Mouse (Mus musculus) MEL (cell line): ENCODE measurements around the gene Rbfox3. TPM values are rescaled to one million over a fixed set of nuclear protein-coding genes. Genes with fewer than 3 reads are reported as not detected.

Experiments
- DNase-seq: peaks from one replicate; pipeline ENCODE4 v3.0.0; 2011; ENCODE audit warnings: low read depth, low spot score
- H3K27ac ChIP-seq: 2 replicates; pipeline ENCODE4 v1.5.1; 2012; ENCODE audit warnings: low read depth, mild to moderate bottlenecking, control low read depth, low read length, moderate library complexity; ENCODE audit not compliant: control insufficient read depth
- H3K27me3 ChIP-seq, 2 experiments: fragments of 150-350 bp in 1 of 2; sonication (generic) in 1 of 2; 2 replicates each; pipeline ENCODE4 v1.6.1; 2012; ENCODE audit warnings: low read length in 2 of 2, mild to moderate bottlenecking in 2 of 2, improper control_type of control experiment in 1 of 2, moderate library complexity in 1 of 2; ENCODE audit not compliant: insufficient read depth in 2 of 2, control insufficient read depth in 1 of 2
- H3K36me3 ChIP-seq, 2 experiments: 2 replicates each; pipeline ENCODE4 v1.6.1; 2012 to 2014; ENCODE audit warnings: low read length in 2 of 2, improper control_type of control experiment in 1 of 2, inconsistent platforms in 1 of 2, mild to moderate bottlenecking in 1 of 2; ENCODE audit not compliant: insufficient read depth in 2 of 2, control insufficient read depth in 1 of 2
- H3K4me1 ChIP-seq, 2 experiments: fragments of 150-350 bp in 1 of 2; sonication (generic) in 1 of 2; 2 replicates each; pipeline ENCODE4 v1.6.1; 2012; ENCODE audit warnings: low read length in 2 of 2, improper control_type of control experiment in 1 of 2, mild to moderate bottlenecking in 1 of 2; ENCODE audit not compliant: insufficient read depth in 2 of 2, control insufficient read depth in 1 of 2
- H3K4me3 ChIP-seq, 2 experiments: fragments of 150-350 bp in 1 of 2; sonication (generic) in 1 of 2; 2 replicates each; pipeline ENCODE4 v1.5.1; 2012; ENCODE audit warnings: low read depth in 2 of 2, low read length in 2 of 2, mild to moderate bottlenecking in 2 of 2, moderate library complexity in 2 of 2, control low read depth in 1 of 2, improper control_type of control experiment in 1 of 2; ENCODE audit not compliant: control insufficient read depth in 1 of 2, insufficient read depth in 1 of 2
- H3K79me2 ChIP-seq: 2 replicates; pipeline ENCODE4 v1.6.1; 2012; ENCODE audit warnings: mild to moderate bottlenecking, low read length, moderate library complexity; ENCODE audit not compliant: control insufficient read depth, poor library complexity, insufficient read depth
- H3K9ac ChIP-seq: 2 replicates; pipeline ENCODE4 v1.6.1; 2012; ENCODE audit warnings: low read depth, mild to moderate bottlenecking, control low read depth, low read length, moderate library complexity; ENCODE audit not compliant: control insufficient read depth, poor library complexity, severe bottlenecking
- H3K9me3 ChIP-seq: fragments of 150-350 bp; sonication (generic); replicated peaks from 2 replicates; pipeline ENCODE4 v1.6.1; 2012; ENCODE audit warnings: mild to moderate bottlenecking, low read length, improper control_type of control experiment, moderate library complexity; ENCODE audit not compliant: insufficient read depth
- BHLHE40 ChIP-seq: IDR thresholded peaks from 2 replicates; pipeline ENCODE4 v1.6.1; 2012; ENCODE audit warnings: low read depth, mild to moderate bottlenecking, inconsistent platforms, low read length, improper control_type of control experiment, borderline replicate concordance
- CHD1 ChIP-seq: IDR thresholded peaks from 2 replicates; pipeline ENCODE4 v1.6.1; 2012; ENCODE audit warnings: low read depth, mild to moderate bottlenecking, inconsistent platforms, low read length, improper control_type of control experiment
- CHD2 ChIP-seq: IDR thresholded peaks from 2 replicates; pipeline ENCODE4 v1.6.1; 2011; ENCODE audit warnings: low read length, improper control_type of control experiment
- CTCF ChIP-seq, 3 experiments: IDR thresholded peaks in 2 of 3; conservative IDR thresholded peaks in 1 of 3; 2 replicates each; pipeline ENCODE4 v1.5.1; 2011 to 2012; ENCODE audit warnings: low read length in 3 of 3, low read depth in 2 of 3, mild to moderate bottlenecking in 2 of 3, improper control_type of control experiment in 1 of 3, inconsistent platforms in 1 of 3, mixed read lengths in 1 of 3, moderate library complexity in 1 of 3; ENCODE audit not compliant: control insufficient read depth in 1 of 3, insufficient read depth in 1 of 3, poor library complexity in 1 of 3, severe bottlenecking in 1 of 3
- E2F4 ChIP-seq: IDR thresholded peaks from 2 replicates; pipeline ENCODE4 v1.6.1; 2011; ENCODE audit warnings: low read depth, low read length, improper control_type of control experiment, borderline replicate concordance
- ELF1 ChIP-seq: IDR thresholded peaks from 2 replicates; pipeline ENCODE4 v1.6.1; 2014; ENCODE audit warnings: low read depth, mild to moderate bottlenecking, inconsistent platforms, low read length, improper control_type of control experiment, moderate library complexity
- JUND ChIP-seq: IDR thresholded peaks from 2 replicates; pipeline ENCODE4 v1.6.1; 2011; ENCODE audit warnings: low read depth, mild to moderate bottlenecking, improper control_type of control experiment, low read length
- KAT2A ChIP-seq: conservative IDR thresholded peaks from 2 replicates; pipeline ENCODE4 v1.6.1; 2012; ENCODE audit warnings: low read depth, low read length, improper control_type of control experiment, inconsistent platforms
- MEF2A ChIP-seq: IDR thresholded peaks from 2 replicates; pipeline ENCODE4 v1.6.1; 2014; ENCODE audit warnings: low read depth, mild to moderate bottlenecking, inconsistent platforms, low read length, improper control_type of control experiment; ENCODE audit not compliant: poor library complexity, insufficient replicate concordance, severe bottlenecking; ENCODE audit errors: extremely low read depth
- MXI1 ChIP-seq: IDR thresholded peaks from 2 replicates; pipeline ENCODE4 v1.6.1; 2011; ENCODE audit warnings: mild to moderate bottlenecking, low read depth, low read length, improper control_type of control experiment
- MYB ChIP-seq: IDR thresholded peaks from 2 replicates; pipeline ENCODE4 v1.6.1; 2011; ENCODE audit warnings: mild to moderate bottlenecking, low read depth, low read length, improper control_type of control experiment
- MYC ChIP-seq: IDR thresholded peaks from 2 replicates; pipeline ENCODE4 v1.6.1; 2011; ENCODE audit warnings: low read depth, mild to moderate bottlenecking, low read length, improper control_type of control experiment, moderate library complexity
- NRF1 ChIP-seq: IDR thresholded peaks from 2 replicates; pipeline ENCODE4 v1.6.1; 2014; ENCODE audit warnings: low read depth, mild to moderate bottlenecking, inconsistent platforms, low read length, improper control_type of control experiment, moderate library complexity; ENCODE audit not compliant: poor library complexity, insufficient read depth, severe bottlenecking
- POLR2A ChIP-seq, 2 experiments: IDR thresholded peaks; 2 replicates each; pipeline ENCODE4 v1.6.1; 2011 to 2012; ENCODE audit warnings: low read length in 2 of 2, mild to moderate bottlenecking in 2 of 2, control low read depth in 1 of 2, improper control_type of control experiment in 1 of 2, low read depth in 1 of 2, moderate library complexity in 1 of 2; ENCODE audit not compliant: control insufficient read depth in 1 of 2, insufficient read depth in 1 of 2, poor library complexity in 1 of 2
- RAD21 ChIP-seq: IDR thresholded peaks from 2 replicates; pipeline ENCODE4 v1.6.1; 2011; ENCODE audit warnings: mild to moderate bottlenecking, low read depth, low read length, improper control_type of control experiment
- SIN3A ChIP-seq: IDR thresholded peaks from 2 replicates; pipeline ENCODE4 v1.6.1; 2012; ENCODE audit warnings: low read length, improper control_type of control experiment, inconsistent platforms
- TBP ChIP-seq: IDR thresholded peaks from 2 replicates; pipeline ENCODE4 v1.8.0; 2011; ENCODE audit warnings: low read depth, low read length, improper control_type of control experiment
- UBTF ChIP-seq: IDR thresholded peaks from 2 replicates; pipeline ENCODE4 v1.6.1; 2012; ENCODE audit warnings: low read depth, mild to moderate bottlenecking, inconsistent platforms, low read length, improper control_type of control experiment, moderate library complexity, borderline replicate concordance; ENCODE audit not compliant: insufficient read depth
- USF2 ChIP-seq, 2 experiments: IDR thresholded peaks; 2 replicates each; pipeline ENCODE4 v1.6.1; 2011 to 2012; ENCODE audit warnings: improper control_type of control experiment in 2 of 2, low read length in 2 of 2, borderline replicate concordance in 1 of 2, inconsistent platforms in 1 of 2, low read depth in 1 of 2, mild to moderate bottlenecking in 1 of 2; ENCODE audit not compliant: insufficient read depth in 1 of 2
- ZC3H11A ChIP-seq: IDR thresholded peaks from 2 replicates; pipeline ENCODE4 v1.6.1; 2012; ENCODE audit warnings: low read depth, mild to moderate bottlenecking, inconsistent platforms, low read length, improper control_type of control experiment
- polyA plus RNA-seq, 2 experiments: library from polyadenylated mRNA; stranded (reverse) in 1 of 2; unstranded in 1 of 2; fragments of >175 nt in 1 of 2; fragments of >200 nt in 1 of 2; gene quantifications; 2 replicates each; pipeline versions ENCODE4 v1.2.1 to v1.2.4; 2012; ENCODE audit warnings: low replicate concordance in 2 of 2, low read depth in 1 of 2; ENCODE audit not compliant: insufficient read length in 2 of 2, insufficient read depth in 1 of 2, missing spikeins in 1 of 2
- total RNA-seq: library from RNA; depleted of rRNA; stranded (reverse); fragments of 300-350 nt; gene quantifications from 2 replicates; pipeline ENCODE4 v1.2.3, GENCODE M21; 2012

Gene Rbfox3
- total and polyA plus RNA-seq, 3 experiments: not detected

DNA sequence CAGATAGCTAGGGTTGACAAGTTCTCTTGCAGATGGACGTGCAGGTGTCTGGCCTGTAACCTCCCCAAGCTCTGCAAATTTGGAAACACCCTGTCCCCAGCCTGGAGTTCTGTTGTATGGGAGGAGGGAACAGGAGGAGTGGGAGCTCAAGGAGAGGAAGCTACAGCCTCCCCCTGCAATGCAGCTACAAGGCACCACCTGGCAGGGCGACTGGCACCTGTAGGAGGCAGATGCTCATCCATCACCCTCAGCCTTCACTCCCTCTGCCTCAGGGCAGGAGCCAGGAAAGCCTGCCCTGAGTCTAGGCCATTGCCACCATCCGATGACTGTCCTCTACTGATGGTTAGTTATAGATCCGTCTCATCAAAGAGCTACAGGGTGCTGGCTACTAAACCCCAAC lies 226.7 kb downstream of the Rbfox3 start:
- TF ChIP-seq E2F4: no peak
- TF ChIP-seq, all 39 proteins: peak for 0
- Histone ChIP-seq H3K9ac (no peak overlapping the region), H3K36me3 (no peaks in the 10 kb centered on the region), H3K27me3 (no peaks in the 10 kb centered on the region), H3K79me2 (no peaks in the 10 kb centered on the region), H3K27ac (no peak overlapping the region), H3K4me3 (no peak overlapping the region), H3K4me1 (no peaks in the 10 kb centered on the region), H3K9me3 (no peaks in the 10 kb centered on the region)
- DNase-seq: no peak

DNA sequence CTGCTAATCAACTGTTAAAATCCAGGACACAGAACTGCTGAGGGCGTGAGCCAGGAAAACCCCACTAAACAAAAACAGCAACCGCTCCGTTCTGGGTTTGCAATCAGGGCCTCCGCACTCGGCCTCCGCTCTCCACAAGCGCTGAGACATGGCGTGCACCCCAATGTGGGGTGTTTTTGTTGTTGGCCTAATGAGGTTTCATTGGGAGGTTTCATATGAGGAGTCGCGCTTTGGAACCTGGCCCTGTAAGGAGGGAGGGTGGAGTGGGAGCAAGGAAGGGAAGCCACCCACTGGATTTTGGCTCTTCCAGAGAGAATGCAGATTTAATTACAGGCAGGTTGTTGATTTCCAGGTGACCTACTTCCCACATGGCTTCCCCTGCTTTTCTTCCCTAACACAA lies 230.7 kb downstream of the Rbfox3 start:
- Histone ChIP-seq H3K27ac (no peak overlapping the region), H3K79me2 (no peaks in the 10 kb centered on the region), H3K4me1 (no peaks in the 10 kb centered on the region), H3K27me3 (no peaks in the 10 kb centered on the region), H3K9me3 (no peaks in the 10 kb centered on the region), H3K9ac (no peak overlapping the region), H3K36me3 (no peaks in the 10 kb centered on the region), H3K4me3 (no peak overlapping the region)
- no peak for TF ChIP-seq POLR2A (IDR thresholded peaks at IDR 0.05; ENCODE audit: control insufficient read depth in 1 of 2, insufficient read depth in 1 of 2, low read depth in 1 of 2, low read length in 2 of 2, poor library complexity in 1 of 2)
- TF ChIP-seq CHD1: no peak
- TF ChIP-seq KAT2A: no peak
- TF ChIP-seq TBP: no peak
- no peak for TF ChIP-seq JUND
- TF ChIP-seq RAD21: no peak
- TF ChIP-seq ELF1: no peak
- TF ChIP-seq CTCF (IDR thresholded peaks at IDR 0.05 in 2 of 3, conservative IDR thresholded peaks at IDR 0.05 in 1 of 3; ENCODE audit: control insufficient read depth in 1 of 3, insufficient read depth in 1 of 3, low read depth in 2 of 3, low read length in 3 of 3, poor library complexity in 1 of 3, severe bottlenecking in 1 of 3): no peak
- no peak for TF ChIP-seq BHLHE40
- no peak for TF ChIP-seq MXI1
- no peak for TF ChIP-seq SIN3A
- no peak for TF ChIP-seq MYC
- no peak for TF ChIP-seq MYB
- no peak for TF ChIP-seq MEF2A
- TF ChIP-seq ZC3H11A: no peak
- TF ChIP-seq USF2 (IDR thresholded peaks at IDR 0.05; ENCODE audit: borderline replicate concordance in 1 of 2, insufficient read depth in 1 of 2, low read depth in 1 of 2, low read length in 2 of 2): no peak
- no peak for TF ChIP-seq CHD2
- TF ChIP-seq UBTF: no peak
- TF ChIP-seq NRF1: no peak
- no peak for DNase-seq
